Mouse (Mus musculus) ES-E14 (cell line): ENCODE measurements at regions not wholly inside any gene's neighbourhood (a gene's known extent, or its start where the extent isn't known, plus 50 kb on each side); places are given as distances from the start of the nearest gene placed in this dataset.

Experiments
- CHD2 ChIP-seq: IDR thresholded peaks from 2 replicates; pipeline ENCODE4 v1.6.1; 2014; ENCODE audit warnings: mild to moderate bottlenecking, low read depth, low read length, inconsistent platforms
- HCFC1 ChIP-seq: IDR thresholded peaks from 2 replicates; pipeline ENCODE4 v1.6.1; 2012; ENCODE audit warnings: low read length, inconsistent platforms, borderline replicate concordance; ENCODE audit not compliant: insufficient read depth
- MAFK ChIP-seq: IDR thresholded peaks from 2 replicates; pipeline ENCODE4 v1.6.1; 2014; ENCODE audit warnings: mild to moderate bottlenecking, low read depth, low read length, inconsistent platforms; ENCODE audit not compliant: insufficient read depth

DNA sequence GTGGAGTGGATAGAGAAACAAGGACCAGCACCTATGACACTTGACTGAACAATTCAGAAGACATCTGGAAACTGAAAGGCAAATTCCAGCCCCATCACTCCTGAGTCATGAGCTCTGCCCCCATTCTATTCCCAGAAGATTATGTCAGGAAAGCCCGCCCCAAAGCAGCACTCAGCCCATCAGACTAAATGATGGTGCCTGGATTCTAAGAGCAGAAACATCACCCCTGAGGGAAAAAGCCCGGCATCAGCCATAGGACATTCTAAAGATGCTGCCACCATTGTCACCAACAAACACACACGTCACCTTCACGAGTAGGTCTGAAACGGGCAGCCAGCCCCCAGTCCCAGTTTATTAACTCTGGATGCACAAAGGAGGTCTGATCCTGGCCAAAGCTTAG, 469.7 kb downstream of the Prss52 start:
- TF ChIP-seq HCFC1 (no peak), MAFK (no peak), CHD2 (no peak)
